Mouse (Mus musculus): ENCODE measurements at regions not wholly inside any gene's neighbourhood (a gene's known extent, or its start where the extent isn't known, plus 50 kb on each side); places are given as distances from the start of the nearest gene placed in this dataset.
A peak's percentile ranks its signal among the peaks of the same experiment; 100 is the strongest.

DNA sequence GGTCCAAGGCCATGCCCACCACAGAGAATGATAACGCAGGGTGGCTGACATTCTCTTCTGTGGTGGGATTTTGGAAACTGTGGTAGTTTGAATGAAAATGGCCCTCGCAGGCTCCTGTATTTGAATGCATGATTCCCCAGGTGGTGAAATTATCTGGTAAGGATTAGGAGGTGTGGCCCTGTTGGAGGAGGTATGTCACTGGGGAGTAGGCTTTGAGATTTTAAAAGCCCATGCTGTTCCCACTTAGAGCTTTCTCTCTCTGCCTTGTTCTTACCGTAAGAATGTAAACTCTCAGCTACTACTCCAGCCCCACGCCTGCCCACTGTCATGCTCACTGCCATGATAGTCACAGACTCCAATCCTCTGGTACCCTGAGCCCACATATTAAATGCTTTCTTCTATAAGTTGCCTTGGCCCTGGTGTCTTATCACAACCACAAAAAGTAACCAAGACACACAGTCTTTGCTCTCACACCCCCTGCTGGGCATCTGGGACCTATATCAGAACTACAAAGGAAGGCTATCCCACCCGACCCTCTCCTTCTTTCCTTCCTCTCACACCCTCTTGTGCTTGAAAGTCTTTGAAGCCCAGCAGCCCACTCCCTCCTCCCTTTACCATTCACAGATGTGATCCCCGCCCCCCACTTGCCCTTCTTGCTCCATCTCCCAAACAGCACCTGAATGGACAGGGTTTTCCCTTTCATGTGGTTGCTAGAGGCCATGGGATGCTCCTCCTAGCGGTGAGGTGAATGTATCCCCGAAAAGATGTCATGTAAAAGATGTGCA is 118.1 kb upstream of the Slc22a12 start:
- Histone ChIP-seq H3K27me3 (ENCODE audit: control insufficient read depth, insufficient read depth, low read length) (no peaks in the 10 kb centered on the region; the same call in 1 of the 2 replicates), H3K27ac (ENCODE audit: insufficient read depth, low read depth, low read length) (no peak overlapping the region), H3K36me3 (ENCODE audit: control insufficient read depth, insufficient read depth, low read length) (no peaks in the 10 kb centered on the region), H3K4me1 (ENCODE audit: control insufficient read depth, insufficient read depth, insufficient read length, low read length) (peaks cover 16% of the 10 kb centered on the region; the same call in 1 of the 2 replicates), H3K4me3 (ENCODE audit: low read depth, low read length) (no peak overlapping the region)
- TF ChIP-seq POLR2A (IDR thresholded peaks at IDR 0.05; ENCODE audit: low read depth, low read length) (no peak), CTCF (IDR thresholded peaks at IDR 0.05; ENCODE audit: extremely low read depth, insufficient read length, insufficient replicate concordance, low read depth, low read length) (peak; percentile 15; the same call in 1 of the 2 replicates)
- 51% methylated on average over 8 of the region's 8 CpGs for WGBS

DNA sequence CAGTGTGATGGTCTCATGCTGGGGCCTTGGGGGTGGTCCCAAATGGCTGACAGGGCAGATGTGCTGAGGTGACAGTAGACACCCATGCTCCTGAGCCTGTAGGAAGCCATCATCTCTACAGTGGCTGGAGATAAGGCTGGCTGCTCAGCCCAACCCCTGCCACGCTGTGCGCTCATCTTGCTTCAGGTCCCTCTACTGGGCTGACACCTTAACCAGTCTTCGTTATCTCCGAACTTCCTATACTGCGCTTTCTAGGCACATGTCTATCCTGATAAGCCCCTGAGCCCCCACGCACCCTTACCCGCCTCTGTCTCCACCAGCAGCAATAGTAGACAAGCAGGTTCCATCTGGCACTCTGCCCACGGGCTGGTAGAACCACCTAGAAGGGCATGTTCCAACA is 117.3 kb upstream of the Slc22a12 start:
- H3K4me3 ChIP-seq (ENCODE audit: low read depth, low read length) = no peak overlapping the region
- H3K36me3 ChIP-seq (ENCODE audit: control insufficient read depth, insufficient read depth, low read length) = no peaks in the 10 kb centered on the region
- no peak overlapping the region for H3K27ac ChIP-seq (ENCODE audit: insufficient read depth, low read depth, low read length)
- no peak for TF ChIP-seq POLR2A (IDR thresholded peaks at IDR 0.05; ENCODE audit: low read depth, low read length)
- 42% methylated on average over 8 of the region's 8 CpGs for WGBS
- H3K4me1 ChIP-seq (ENCODE audit: control insufficient read depth, insufficient read depth, insufficient read length, low read length) = peaks cover 16% of the 10 kb centered on the region; the same call in 1 of the 2 replicates
- H3K27me3 ChIP-seq (ENCODE audit: control insufficient read depth, insufficient read depth, low read length) = no peaks in the 10 kb centered on the region; the same call in 1 of the 2 replicates

DNA sequence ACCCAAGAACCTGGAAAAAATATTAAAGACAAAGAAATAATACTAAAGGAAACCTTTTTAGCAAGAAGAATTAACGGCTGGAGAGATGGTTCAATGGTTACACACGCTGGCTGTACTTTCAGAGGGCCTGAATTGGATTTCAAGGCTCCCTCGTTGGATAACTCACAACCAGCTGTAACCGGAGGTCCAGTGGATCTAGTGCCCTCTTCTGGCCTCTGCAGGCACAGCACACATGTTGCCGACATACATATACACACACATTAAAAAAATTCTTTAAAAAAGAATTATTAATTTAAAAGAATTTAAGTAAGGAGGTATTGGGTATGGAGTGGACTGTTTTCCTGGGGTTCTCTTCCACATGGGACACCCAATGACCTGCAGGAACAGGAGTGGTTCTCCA is 111.7 kb upstream of the Slc22a12 start:
- Histone ChIP-seq H3K4me1 (ENCODE audit: control insufficient read depth, insufficient read depth, insufficient read length, low read length) (no peaks in the 10 kb centered on the region), H3K27ac (ENCODE audit: insufficient read depth, low read depth, low read length) (no peak overlapping the region), H3K36me3 (ENCODE audit: control insufficient read depth, insufficient read depth, low read length) (no peaks in the 10 kb centered on the region), H3K27me3 (ENCODE audit: control insufficient read depth, insufficient read depth, low read length) (no peaks in the 10 kb centered on the region), H3K4me3 (ENCODE audit: low read depth, low read length) (no peak overlapping the region)
- WGBS = 87% methylated on average over 5 of the region's 5 CpGs
- no peak; the same call in 1 of the 2 replicates for TF ChIP-seq CTCF (IDR thresholded peaks at IDR 0.05; ENCODE audit: extremely low read depth, insufficient read length, insufficient replicate concordance, low read depth, low read length)
- TF ChIP-seq POLR2A (IDR thresholded peaks at IDR 0.05; ENCODE audit: low read depth, low read length) = no peak

DNA sequence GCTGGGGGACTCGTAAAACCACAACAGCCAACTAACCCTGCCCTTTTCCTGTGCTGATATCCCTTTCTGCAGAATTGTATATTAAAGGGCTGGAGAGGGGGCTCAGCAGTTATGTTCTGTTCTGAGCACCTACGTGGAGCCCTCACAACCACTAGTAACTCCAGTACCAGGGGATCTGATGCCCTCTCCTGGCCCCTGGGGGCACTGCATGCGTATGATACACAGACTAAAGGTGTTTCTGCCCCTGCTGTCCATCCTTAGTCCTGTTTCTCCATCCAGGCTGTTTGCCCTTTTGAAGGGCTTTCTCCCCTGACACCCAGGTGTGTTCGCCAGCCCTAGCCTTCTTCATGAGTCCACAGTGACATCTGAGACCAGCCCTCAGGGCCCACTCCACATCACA is 109.9 kb upstream of the Slc22a12 start:
- H3K4me1 ChIP-seq (ENCODE audit: control insufficient read depth, insufficient read depth, insufficient read length, low read length) = no peaks in the 10 kb centered on the region
- 86% methylated on average over 4 of the region's 4 CpGs for WGBS

DNA sequence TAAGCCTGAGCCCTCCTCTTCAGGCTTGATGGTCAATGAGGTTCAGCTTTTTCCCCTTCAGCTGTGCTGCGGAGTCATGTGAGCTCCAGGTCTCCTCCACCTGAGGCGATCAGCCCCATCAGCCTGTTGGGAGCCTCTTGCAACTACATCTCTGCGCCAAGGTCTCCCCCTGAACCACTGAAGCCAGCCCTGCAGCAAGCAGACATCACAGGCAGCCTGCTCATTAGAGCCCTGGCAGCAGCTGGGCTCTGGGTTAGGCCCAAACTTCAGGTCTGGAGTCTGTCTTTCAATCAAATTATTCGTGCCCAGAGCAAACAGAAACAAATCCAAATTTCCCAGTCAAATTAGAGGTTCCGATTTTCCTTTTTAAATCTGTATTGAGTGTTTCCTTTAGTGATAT is 108.4 kb upstream of the Slc22a12 start:
- no peak for TF ChIP-seq CTCF (IDR thresholded peaks at IDR 0.05; ENCODE audit: extremely low read depth, insufficient read length, insufficient replicate concordance, low read depth, low read length)
- no peak for TF ChIP-seq POLR2A (IDR thresholded peaks at IDR 0.05; ENCODE audit: low read depth, low read length)
- WGBS = 70% methylated on average over 5 of the region's 5 CpGs
- H3K4me3 ChIP-seq (ENCODE audit: low read depth, low read length) = no peak overlapping the region
- H3K36me3 ChIP-seq (ENCODE audit: control insufficient read depth, insufficient read depth, low read length) = no peaks in the 10 kb centered on the region
- H3K27ac ChIP-seq (ENCODE audit: insufficient read depth, low read depth, low read length) = no peak overlapping the region
- no peaks in the 10 kb centered on the region for H3K27me3 ChIP-seq (ENCODE audit: control insufficient read depth, insufficient read depth, low read length)
- peaks cover 4% of the 10 kb centered on the region for H3K4me1 ChIP-seq (ENCODE audit: control insufficient read depth, insufficient read depth, insufficient read length, low read length)

More for the DNA sequence above, 109.9 kb upstream of the Slc22a12 start:
- Histone ChIP-seq H3K36me3 (ENCODE audit: control insufficient read depth, insufficient read depth, low read length) (no peaks in the 10 kb centered on the region), H3K27me3 (ENCODE audit: control insufficient read depth, insufficient read depth, low read length) (no peaks in the 10 kb centered on the region), H3K4me3 (ENCODE audit: low read depth, low read length) (no peak overlapping the region), H3K27ac (ENCODE audit: insufficient read depth, low read depth, low read length) (no peak overlapping the region)
- peak; percentile 43; the same call in 1 of the 2 replicates for TF ChIP-seq CTCF (IDR thresholded peaks at IDR 0.05; ENCODE audit: extremely low read depth, insufficient read length, insufficient replicate concordance, low read depth, low read length)
- no peak for TF ChIP-seq POLR2A (IDR thresholded peaks at IDR 0.05; ENCODE audit: low read depth, low read length)

DNA sequence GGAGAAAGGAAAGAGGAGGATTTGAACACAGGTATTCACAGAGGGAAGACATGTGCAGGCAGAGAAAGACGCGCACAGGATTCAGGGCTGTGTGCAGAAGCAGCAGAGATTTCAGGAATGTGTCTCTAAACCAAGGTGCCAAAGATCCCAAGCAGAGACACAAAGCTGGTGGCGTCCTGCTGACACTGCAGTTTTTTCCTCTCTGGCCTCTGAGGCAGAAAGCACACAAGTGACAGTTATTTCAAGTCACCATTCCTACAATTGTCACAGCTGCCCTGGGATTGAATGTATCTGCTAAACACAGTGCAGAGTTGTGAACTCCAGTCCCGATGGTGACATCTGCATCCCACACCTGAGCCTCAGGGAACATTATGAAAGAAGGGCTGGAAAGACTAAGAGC is 107.1 kb upstream of the Slc22a12 start:
- no peak overlapping the region for H3K27ac ChIP-seq (ENCODE audit: insufficient read depth, low read depth, low read length)
- no peaks in the 10 kb centered on the region for H3K27me3 ChIP-seq (ENCODE audit: control insufficient read depth, insufficient read depth, low read length)
- peaks cover 12% of the 10 kb centered on the region for H3K4me1 ChIP-seq (ENCODE audit: control insufficient read depth, insufficient read depth, insufficient read length, low read length)
- no peak overlapping the region for H3K4me3 ChIP-seq (ENCODE audit: low read depth, low read length)
- no peak for TF ChIP-seq POLR2A (IDR thresholded peaks at IDR 0.05; ENCODE audit: low read depth, low read length)
- WGBS = 86% methylated on average over 4 of the region's 4 CpGs
- H3K36me3 ChIP-seq (ENCODE audit: control insufficient read depth, insufficient read depth, low read length) = no peaks in the 10 kb centered on the region

DNA sequence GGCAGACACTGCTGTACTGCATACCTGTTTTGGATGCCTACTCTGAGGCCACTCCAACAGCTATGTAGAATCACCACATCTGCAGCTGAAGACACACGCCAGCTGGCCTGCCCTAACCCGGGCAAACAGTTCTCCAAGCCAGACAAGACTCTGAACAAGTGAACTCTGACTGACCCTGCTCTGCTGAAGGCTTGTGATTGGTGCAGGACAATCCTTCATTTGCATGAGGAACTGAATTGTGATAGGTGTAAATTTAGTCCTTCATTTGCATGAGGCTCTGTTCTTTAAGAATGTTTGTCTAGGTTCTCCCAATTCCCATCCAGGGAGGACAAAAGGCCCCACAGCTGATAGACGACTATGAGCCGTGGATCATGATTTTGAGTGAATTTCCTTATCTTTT is 104.9 kb upstream of the Slc22a12 start:
- H3K27ac ChIP-seq (ENCODE audit: insufficient read depth, low read depth, low read length) = no peak overlapping the region
- H3K36me3 ChIP-seq (ENCODE audit: control insufficient read depth, insufficient read depth, low read length) = no peaks in the 10 kb centered on the region
- no peak for TF ChIP-seq CTCF (IDR thresholded peaks at IDR 0.05; ENCODE audit: extremely low read depth, insufficient read length, insufficient replicate concordance, low read depth, low read length)
- TF ChIP-seq POLR2A (IDR thresholded peaks at IDR 0.05; ENCODE audit: low read depth, low read length) = no peak
- H3K4me3 ChIP-seq (ENCODE audit: low read depth, low read length) = no peak overlapping the region
- H3K4me1 ChIP-seq (ENCODE audit: control insufficient read depth, insufficient read depth, insufficient read length, low read length) = peaks cover 12% of the 10 kb centered on the region
- H3K27me3 ChIP-seq (ENCODE audit: control insufficient read depth, insufficient read depth, low read length) = no peaks in the 10 kb centered on the region
- 82% methylated on average over 4 of the region's 4 CpGs for WGBS
